Mouse (Mus musculus): Measurements from ENCODE around the gene Rabac1.

Gene Rabac1

DNA sequence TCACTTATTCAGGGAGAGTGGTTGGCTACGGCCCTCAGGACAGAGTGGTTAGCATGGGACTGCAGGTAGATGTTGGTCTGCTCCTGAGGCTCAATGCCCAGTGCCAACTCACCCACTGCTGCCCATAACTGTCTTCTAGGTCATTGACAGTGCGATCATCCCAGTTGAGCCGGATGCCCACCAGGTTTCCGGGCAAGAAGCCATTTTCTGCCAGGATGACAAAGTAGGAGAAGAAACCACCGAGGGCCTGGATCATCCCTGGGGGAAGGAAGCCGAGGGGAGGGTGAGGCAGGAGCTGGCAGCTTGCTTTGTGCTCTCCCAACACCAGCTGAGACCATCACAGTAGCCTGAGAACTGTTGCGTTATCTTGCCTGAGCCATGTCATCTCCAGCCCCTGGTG, 7.9 kb upstream of the Rabac1 start:
- no peak for DNase-seq (ENCODE audit: low read depth, low spot score)

GRCm38 (mm10) chr7:24978781-24979180, 6.2 kb upstream of the Rabac1 start:
- no peak for DNase-seq (ENCODE audit: low read depth, low spot score)

- DNase-seq (ENCODE audit: low read depth, low spot score), result peak; percentile 73
These were observed 2.5 kb upstream of the Rabac1 start for GRCm38 (mm10) chr7:24974893-24975595.

- DNase-seq (ENCODE audit: low read depth, low spot score), result no peak
These were observed 1.3 kb upstream of the Rabac1 start for GRCm38 (mm10) chr7:24973902-24974301.

DNA sequence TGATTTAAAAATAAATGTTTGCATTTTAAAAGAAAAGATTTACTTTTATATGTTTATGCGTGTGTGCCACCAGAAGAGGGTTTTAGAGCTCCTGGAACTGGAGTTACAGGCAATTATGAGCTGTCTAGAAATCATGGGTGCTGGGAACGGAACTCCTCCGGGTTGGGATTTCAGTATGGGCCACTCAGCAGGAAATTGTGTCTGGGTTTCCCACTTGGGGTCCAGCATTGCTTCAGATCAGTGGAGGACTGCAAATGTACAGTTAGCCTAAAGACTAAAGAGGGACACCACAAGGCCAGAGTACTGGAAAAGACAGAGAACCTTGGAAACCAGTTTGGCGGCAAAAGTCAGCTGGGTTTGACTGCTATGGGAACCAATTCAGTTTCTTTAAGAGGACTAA, 654 bp upstream of the Rabac1 start:
- DNase-seq (ENCODE audit: low read depth, low spot score), result no peak

GRCm38 (mm10) chr7:24971261-24971971, 1.1 kb downstream of the Rabac1 start:
- DNase-seq (ENCODE audit: low read depth, low spot score), result peak; percentile 80

DNA sequence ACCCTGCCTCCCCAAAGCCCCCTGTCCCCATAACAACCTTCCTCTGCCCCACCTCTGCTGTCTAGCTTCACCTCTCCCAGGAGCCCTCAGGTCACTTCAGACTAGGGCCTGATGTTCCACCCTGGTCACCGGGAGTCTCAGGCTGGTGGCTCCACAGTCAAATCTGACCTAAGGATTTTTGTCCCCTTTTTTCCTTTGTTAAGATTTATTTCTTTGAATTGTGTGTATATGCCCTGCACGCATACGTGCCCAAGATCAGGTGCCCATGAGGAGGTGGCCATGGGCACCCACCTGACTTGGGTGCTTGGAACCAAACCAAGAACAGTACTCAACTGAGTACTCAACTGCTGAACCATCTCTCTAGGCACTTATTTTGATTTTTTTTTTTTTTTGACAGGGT, 2.2 kb downstream of the Rabac1 start:
- DNase-seq (ENCODE audit: low read depth, low spot score), result no peak

DNA sequence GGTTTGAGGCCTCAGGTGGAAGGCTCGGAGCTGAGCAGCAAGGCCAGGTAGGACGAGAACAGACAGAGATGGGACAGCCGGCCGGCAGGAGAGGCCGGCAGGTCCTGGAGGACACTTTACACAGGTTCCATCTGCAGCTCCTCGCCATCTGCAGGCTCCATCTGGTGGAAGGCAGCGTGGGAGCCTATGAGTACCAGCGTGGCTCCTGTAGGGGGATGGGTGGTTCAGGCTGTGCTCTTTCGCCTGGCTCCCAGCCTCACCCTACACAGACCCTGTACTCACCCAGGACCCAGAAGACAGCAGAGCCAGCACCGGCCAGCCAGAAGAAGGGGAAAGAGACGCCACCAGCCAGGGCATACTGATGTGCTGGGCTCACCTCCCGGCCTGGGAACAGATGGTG, 2.7 kb downstream of the Rabac1 start:
- DNase-seq (ENCODE audit: low read depth, low spot score), result no peak

GRCm38 (mm10) chr7:24968463-24968862, 4.1 kb downstream of the Rabac1 start:
- DNase-seq (ENCODE audit: low read depth, low spot score), result no peak

DNA sequence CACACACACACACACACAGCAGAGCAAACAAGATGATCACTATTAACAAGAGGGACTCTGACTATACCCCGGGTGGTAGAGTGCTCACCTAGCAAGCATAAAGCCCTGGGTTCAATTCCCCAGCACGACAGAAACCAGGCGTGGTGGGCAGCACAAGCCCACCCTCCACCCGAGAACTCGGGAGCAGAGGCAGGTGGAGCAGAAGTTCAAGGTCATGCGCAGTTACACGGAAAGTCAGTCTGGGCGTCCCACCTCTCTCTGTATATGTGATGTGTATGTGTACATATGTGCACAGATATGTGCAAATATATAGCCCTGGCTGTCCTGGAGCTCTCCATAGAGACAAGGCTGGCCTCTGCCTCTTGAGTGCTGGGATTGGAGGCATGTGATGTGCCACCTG, 4.6 kb downstream of the Rabac1 start:
- no peak for DNase-seq (ENCODE audit: low read depth, low spot score)

GRCm38 (mm10) chr7:24964897-24965535, 7.5 kb downstream of the Rabac1 start:
- DNase-seq (ENCODE audit: low read depth, low spot score), result peak; percentile 81

DNA sequence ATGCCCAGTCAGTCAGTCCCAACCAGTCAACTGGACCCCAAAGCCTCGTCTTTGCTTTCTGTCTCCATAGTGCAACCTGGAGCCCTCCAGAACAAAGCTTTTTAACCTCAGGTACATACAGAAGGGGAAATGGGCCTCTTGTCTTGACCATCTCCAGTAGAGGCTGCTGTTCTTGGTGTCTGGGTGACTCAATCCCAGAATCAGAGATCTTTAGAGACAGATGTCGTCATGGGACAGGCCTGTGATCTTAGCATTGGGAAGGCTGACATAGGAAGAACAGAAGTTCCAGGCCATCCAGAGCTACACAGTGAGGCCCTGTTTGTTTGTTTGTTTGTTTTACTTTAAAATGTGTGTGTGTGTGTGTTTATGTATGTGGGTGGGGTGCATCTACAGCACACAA, 8.3 kb downstream of the Rabac1 start:
- no peak for DNase-seq (ENCODE audit: low read depth, low spot score)

GRCm38 (mm10) chr7:24955226-24955625, 17.3 kb downstream of the Rabac1 start:
- DNase-seq (ENCODE audit: low read depth, low spot score), result no peak

DNA sequence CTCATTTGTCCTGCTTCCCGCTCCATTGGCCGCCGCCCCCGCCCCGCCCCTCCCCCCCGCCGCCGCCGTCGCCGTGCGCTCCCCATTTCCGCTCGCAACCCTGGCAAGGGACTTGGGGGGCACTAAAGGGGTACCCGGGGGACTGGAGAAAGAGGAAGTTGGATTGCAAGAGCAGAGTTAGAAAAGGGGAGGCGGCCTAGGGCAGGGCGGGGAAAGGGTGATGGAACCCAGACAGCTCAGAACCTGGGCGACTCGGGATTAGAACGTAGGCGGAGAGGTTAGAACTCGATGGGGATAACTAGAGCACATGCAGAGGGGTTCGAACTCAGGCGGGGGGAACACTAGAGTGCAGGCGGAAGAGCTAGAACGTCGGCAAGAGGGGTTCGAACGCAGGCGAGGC, 18.1 kb downstream of the Rabac1 start:
- peak; percentile 41 for DNase-seq (ENCODE audit: low read depth, low spot score)

GRCm38 (mm10) chr7:24953966-24954365, 18.6 kb downstream of the Rabac1 start:
- no peak for DNase-seq (ENCODE audit: low read depth, low spot score)

DNA sequence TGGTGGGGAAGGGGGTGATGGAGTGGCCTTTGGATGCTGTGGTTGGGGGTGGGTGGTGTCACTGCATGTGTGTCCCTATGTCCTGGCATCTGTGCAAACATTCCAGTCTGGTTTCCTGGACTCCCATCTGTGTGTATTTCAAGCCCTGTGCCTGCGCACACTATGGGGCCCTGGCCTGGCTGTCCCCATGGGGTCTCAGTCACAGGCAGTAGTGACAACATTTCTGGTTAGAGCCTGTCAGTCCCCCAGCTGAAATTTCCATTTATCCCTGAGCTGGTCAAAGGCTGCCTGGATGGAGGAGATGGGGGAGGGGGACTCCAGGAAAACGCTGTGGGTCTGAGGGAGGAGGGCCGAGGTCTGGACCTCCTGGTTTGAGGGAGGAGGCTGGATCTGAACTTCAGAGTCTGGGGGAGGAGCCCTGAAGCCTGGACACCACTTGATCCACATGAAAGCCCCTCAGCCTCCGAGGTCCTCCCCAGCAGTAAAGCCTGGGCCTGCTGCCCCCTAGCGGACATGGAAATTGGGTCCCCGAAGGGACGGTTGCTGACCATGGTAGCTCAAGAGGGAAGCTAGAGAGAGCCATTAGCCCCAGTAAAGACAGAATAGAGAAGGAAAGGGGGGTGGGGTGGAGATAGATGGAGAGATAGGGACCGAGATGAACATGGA, 22.5 kb downstream of the Rabac1 start:
- peak; percentile 74 for DNase-seq (ENCODE audit: low read depth, low spot score)

- no peak for DNase-seq (ENCODE audit: low read depth, low spot score)
These were observed 23.8 kb downstream of the Rabac1 start for GRCm38 (mm10) chr7:24948774-24949173.

DNA sequence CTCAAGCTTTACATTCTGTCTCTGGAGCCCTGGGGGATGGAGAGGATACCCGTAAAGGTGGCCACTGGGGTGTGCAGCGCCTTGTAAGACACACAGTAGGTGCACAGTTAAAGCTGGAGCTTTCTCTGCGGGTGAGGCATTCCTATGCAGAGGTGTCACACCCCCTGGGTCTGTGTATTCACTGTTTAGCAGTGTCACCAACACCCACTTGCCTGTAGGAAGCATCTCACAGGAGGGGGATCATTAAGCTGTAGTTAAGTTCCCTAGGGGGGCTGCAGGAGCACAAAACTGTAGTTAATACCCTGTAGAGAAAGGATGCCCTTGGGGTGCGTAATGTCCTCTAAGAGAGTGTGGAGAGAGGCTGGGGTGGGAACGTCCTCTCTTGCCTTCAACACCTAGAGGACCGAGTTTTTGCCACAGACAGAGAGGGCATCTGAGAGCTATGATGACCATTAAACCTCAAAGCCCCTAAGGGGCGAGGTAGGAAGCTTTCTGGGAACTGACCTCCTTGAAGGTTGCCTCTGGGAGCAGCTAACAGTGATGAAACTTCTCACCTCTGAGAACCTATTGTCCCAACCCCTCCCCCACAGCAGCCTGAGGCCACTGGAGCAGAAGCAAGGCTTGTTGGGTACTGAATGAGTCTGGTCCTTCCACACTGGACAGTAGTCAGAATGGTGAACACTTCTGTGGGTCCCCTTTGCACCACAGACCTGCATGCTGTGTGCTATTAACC, 25.1 kb downstream of the Rabac1 start:
- no peak for DNase-seq (ENCODE audit: low read depth, low spot score)

DNA sequence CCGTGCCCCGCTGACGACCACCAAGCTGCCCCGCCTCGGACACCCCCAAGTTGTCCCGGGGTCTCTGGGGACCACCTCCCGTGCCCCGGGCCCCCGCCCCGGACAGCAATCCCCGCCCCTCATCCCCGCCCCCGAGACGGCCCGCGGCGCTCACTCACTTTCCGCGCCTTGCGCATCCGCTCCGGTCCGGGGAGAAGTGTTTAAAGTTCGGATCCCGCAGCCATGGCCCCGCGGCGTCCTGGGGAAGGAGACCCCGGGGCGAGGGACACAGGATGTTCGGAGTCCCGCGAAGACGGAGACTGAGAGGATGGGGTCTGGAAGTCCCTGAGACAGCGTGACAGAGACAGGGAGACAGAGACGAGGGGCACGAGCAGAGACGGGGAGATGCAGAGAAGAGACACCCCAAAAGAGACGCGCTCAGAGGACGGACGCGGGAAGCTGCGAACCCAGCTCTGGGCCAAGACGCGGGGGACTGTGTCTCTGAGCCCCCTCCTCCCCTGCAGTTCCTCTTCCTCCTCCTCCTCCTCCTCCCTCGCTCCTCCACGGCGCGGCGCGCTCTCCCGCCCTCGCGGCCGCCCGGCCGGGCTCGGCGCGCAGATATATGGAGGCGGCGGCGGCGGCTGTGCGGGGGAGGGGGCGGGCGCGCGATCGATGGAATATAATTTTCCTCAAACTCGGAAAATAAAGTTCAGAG, 28.1 kb downstream of the Rabac1 start, which contains the start of gene Gm4881:
Gm4881 (minus strand) TSS at position 238 of the 694 bp plus-strand sequence.
- DNase-seq (ENCODE audit: low read depth, low spot score), result peak; percentile 44

- no peak for DNase-seq (ENCODE audit: low read depth, low spot score)
These were observed 28.9 kb downstream of the Rabac1 start for GRCm38 (mm10) chr7:24943641-24944040.

GRCm38 (mm10) chr7:24931651-24932050, 40.9 kb downstream of the Rabac1 start:
- no peak for DNase-seq (ENCODE audit: low read depth, low spot score)

Measured in CD4-positive helper T cell, adult 2 months (primary cell).